Mouse (Mus musculus) forebrain, embryonic 16.5 days (tissue): ENCODE data around the gene Traf3. TPM values are rescaled to one million over a fixed set of nuclear protein-coding genes. Genes with fewer than 3 reads are reported as not detected.
A peak's percentile ranks its signal among the peaks of the same experiment; 100 is the strongest.

Experiments
- ATAC-seq: fragments of 200-750 bp; cut with Nextera tagmentation; 2 replicates; pipeline ENCODE4 v1.8.0; 2017; ENCODE audit warnings: mild to moderate bottlenecking, moderate library complexity
- H3K27ac ChIP-seq: fragments of 300-500 bp; sonication (generic); 2 replicates; pipeline ENCODE4 v1.5.1; 2014; ENCODE audit warnings: low read length, control low read depth
- H3K27me3 ChIP-seq: fragments of 300-500 bp; sonication (generic); replicated peaks from 2 replicates; pipeline ENCODE4 v1.6.1; 2014; ENCODE audit warnings: low read length; ENCODE audit not compliant: control insufficient read depth, insufficient read depth
- H3K36me3 ChIP-seq: fragments of 300-500 bp; sonication (generic); 2 replicates; pipeline ENCODE4 v1.6.1; 2014; ENCODE audit not compliant: control insufficient read depth, insufficient read depth
- H3K4me1 ChIP-seq: fragments of 300-500 bp; sonication (generic); replicated peaks from 2 replicates; pipeline ENCODE4 v1.6.1; 2014; ENCODE audit warnings: low read length; ENCODE audit not compliant: control insufficient read depth, insufficient read depth
- H3K4me2 ChIP-seq: fragments of 300-500 bp; sonication (generic); 2 replicates; pipeline ENCODE4 v1.6.1; 2014; ENCODE audit warnings: mild to moderate bottlenecking, low read length, control low read depth
- H3K4me3 ChIP-seq: fragments of 300-500 bp; sonication (generic); replicated peaks from 2 replicates; pipeline ENCODE4 v1.5.1; 2014; ENCODE audit warnings: mild to moderate bottlenecking, low read length, control low read depth
- H3K9ac ChIP-seq: fragments of 300-500 bp; sonication (generic); replicated peaks from 2 replicates; pipeline ENCODE4 v1.6.1; 2014; ENCODE audit warnings: low read depth, low read length, control low read depth
- H3K9me3 ChIP-seq: fragments of 300-500 bp; sonication (generic); 2 replicates; pipeline ENCODE4 v1.6.1; 2016; ENCODE audit warnings: low read length; ENCODE audit not compliant: control insufficient read depth
- WGBS: fragments of 180-500 bp; shearing (Covaris S2); extraction: QIAGEN DNeasy Blood & Tissue Kit; methylation state at CpG from one replicate; pipeline ENCODE4 v1.1.7; 2014; 5-methylcytosine and 5-hydroxymethylcytosine counted together
- polyA plus RNA-seq: library from polyadenylated mRNA; unstranded; fragments of >200 nt; fragmentation: Nextera tagmentation; extraction: Ambion mirVana; gene quantifications from 2 replicates; pipeline ENCODE4 v1.2.1, GENCODE M21; 2015

Gene Traf3
- polyA plus RNA-seq, 1 experiment from 2014 or later, result 15.8 TPM

GRCm38 (mm10) chr12:111152579-111152978, 13.6 kb upstream of the Traf3 start:
- H3K9me3 ChIP-seq, result no peaks in the 10 kb centered on the region
- peaks cover 6% of the 10 kb centered on the region; the same call in 1 of the 2 replicates for H3K4me1 ChIP-seq
- H3K27me3 ChIP-seq, result no peaks in the 10 kb centered on the region
- no peak overlapping the region for H3K4me3 ChIP-seq
- 90% methylated on average over 6 of the region's 6 CpGs for WGBS
- no peaks in the 10 kb centered on the region for H3K36me3 ChIP-seq
- H3K4me2 ChIP-seq, result no peak overlapping the region
- no peak for ATAC-seq
- H3K9ac ChIP-seq, result no peak overlapping the region
- H3K27ac ChIP-seq, result no peak overlapping the region

- no peak overlapping the region for H3K27ac ChIP-seq
- WGBS, result 52% methylated on average over 7 of the region's 7 CpGs
Observed at GRCm38 (mm10) chr12:111152981-111153710, 13.0 kb upstream of the Traf3 start.

GRCm38 (mm10) chr12:111153946-111154345, 12.2 kb upstream of the Traf3 start:
- peaks cover 6% of the 10 kb centered on the region; the same call in 1 of the 2 replicates for H3K4me1 ChIP-seq
- no peak overlapping the region for H3K4me2 ChIP-seq
- H3K27ac ChIP-seq, result no peak overlapping the region
- no peaks in the 10 kb centered on the region for H3K36me3 ChIP-seq
- no peak for ATAC-seq
- H3K27me3 ChIP-seq, result no peaks in the 10 kb centered on the region
- no peak overlapping the region for H3K9ac ChIP-seq
- 64% methylated on average over 5 of the region's 5 CpGs for WGBS
- no peaks in the 10 kb centered on the region for H3K9me3 ChIP-seq
- no peak overlapping the region for H3K4me3 ChIP-seq

More at GRCm38 (mm10) chr12:111152981-111153710, 13.0 kb upstream of the Traf3 start:
- peaks cover 6% of the 10 kb centered on the region; the same call in 1 of the 2 replicates for H3K4me1 ChIP-seq
- no peaks in the 10 kb centered on the region for H3K9me3 ChIP-seq
- no peaks in the 10 kb centered on the region for H3K36me3 ChIP-seq
- H3K27me3 ChIP-seq, result no peaks in the 10 kb centered on the region
- no peak overlapping the region for H3K4me2 ChIP-seq
- no peak overlapping the region for H3K9ac ChIP-seq
- H3K4me3 ChIP-seq, result no peak overlapping the region
- no peak for ATAC-seq

GRCm38 (mm10) chr12:111154641-111155040, 11.5 kb upstream of the Traf3 start:
- no peak for ATAC-seq
- Histone ChIP-seq H3K36me3 (no peaks in the 10 kb centered on the region), H3K27me3 (no peaks in the 10 kb centered on the region), H3K9me3 (no peaks in the 10 kb centered on the region), H3K9ac (no peak overlapping the region), H3K4me1 (peaks cover 6% of the 10 kb centered on the region; the same call in 1 of the 2 replicates), H3K27ac (no peak overlapping the region), H3K4me3 (no peak overlapping the region), H3K4me2 (no peak overlapping the region)
- WGBS, result 92% methylated on average over 6 of the region's 6 CpGs

GRCm38 (mm10) chr12:111155756-111156155, 10.4 kb upstream of the Traf3 start:
- Histone ChIP-seq H3K27me3 (no peaks in the 10 kb centered on the region), H3K4me2 (no peak overlapping the region), H3K4me1 (peaks cover 6% of the 10 kb centered on the region; the same call in 1 of the 2 replicates), H3K27ac (no peak overlapping the region), H3K36me3 (no peaks in the 10 kb centered on the region), H3K4me3 (no peak overlapping the region), H3K9me3 (no peaks in the 10 kb centered on the region), H3K9ac (no peak overlapping the region)
- no peak for ATAC-seq
- WGBS, result 88% methylated on average over 1 of the region's 1 CpGs

GRCm38 (mm10) chr12:111159659-111160428, 6.3 kb upstream of the Traf3 start:
- WGBS, result 73% methylated on average over 12 of the region's 12 CpGs
- no peaks in the 10 kb centered on the region for H3K27me3 ChIP-seq

GRCm38 (mm10) chr12:111160871-111161270, 5.3 kb upstream of the Traf3 start:
- Histone ChIP-seq H3K4me2 (no peak overlapping the region), H3K4me1 (peaks cover 38% of the 10 kb centered on the region), H3K9ac (no peak overlapping the region), H3K36me3 (no peaks in the 10 kb centered on the region), H3K27me3 (no peaks in the 10 kb centered on the region), H3K9me3 (no peaks in the 10 kb centered on the region), H3K27ac (no peak overlapping the region), H3K4me3 (no peak overlapping the region)
- ATAC-seq, result no peak
- 94% methylated on average over 10 of the region's 10 CpGs for WGBS

More at GRCm38 (mm10) chr12:111159659-111160428, 6.3 kb upstream of the Traf3 start:
- no peak overlapping the region for H3K4me3 ChIP-seq
- no peaks in the 10 kb centered on the region for H3K36me3 ChIP-seq
- ATAC-seq, result no peak
- H3K9ac ChIP-seq, result no peak overlapping the region
- H3K4me2 ChIP-seq, result no peak overlapping the region
- H3K9me3 ChIP-seq, result no peaks in the 10 kb centered on the region
- H3K4me1 ChIP-seq, result peaks cover 27% of the 10 kb centered on the region
- no peak overlapping the region for H3K27ac ChIP-seq

GRCm38 (mm10) chr12:111161943-111162311, 4.2 kb upstream of the Traf3 start:
- H3K4me3 ChIP-seq, result peak overlapping the region; percentile 32
- H3K9ac ChIP-seq, result peak overlapping the region; percentile 55
- H3K27me3 ChIP-seq, result no peaks in the 10 kb centered on the region
- peak overlapping the region; percentile 53 for H3K4me2 ChIP-seq
- peaks cover 38% of the 10 kb centered on the region for H3K4me1 ChIP-seq
- no peaks in the 10 kb centered on the region for H3K36me3 ChIP-seq
- H3K9me3 ChIP-seq, result no peaks in the 10 kb centered on the region
- peak overlapping the region; percentile 96 for H3K27ac ChIP-seq
- WGBS, result 35% methylated on average over 7 of the region's 7 CpGs
- no peak for ATAC-seq

GRCm38 (mm10) chr12:111162312-111163061, 3.7 kb upstream of the Traf3 start:
- no peaks in the 10 kb centered on the region for H3K27me3 ChIP-seq
- ATAC-seq, result peak; percentile 62
- peak overlapping the region; percentile 32 for H3K4me3 ChIP-seq
- H3K4me1 ChIP-seq, result peaks cover 38% of the 10 kb centered on the region
- WGBS, result 4% methylated on average over 16 of the region's 16 CpGs
- peak overlapping the region; percentile 96 for H3K27ac ChIP-seq
- H3K9ac ChIP-seq, result peak overlapping the region; percentile 55
- no peaks in the 10 kb centered on the region for H3K9me3 ChIP-seq
- H3K36me3 ChIP-seq, result no peaks in the 10 kb centered on the region
- peak overlapping the region; percentile 53 for H3K4me2 ChIP-seq
